Mouse (Mus musculus): ENCODE data around the gene Sfmbt1.

- no peak for TF ChIP-seq CTCF (IDR thresholded peaks at IDR 0.05; ENCODE audit: low read depth)
- no peak for TF ChIP-seq EP300 (IDR thresholded peaks at IDR 0.05; ENCODE audit: low read depth)
Observed at GRCm38 (mm10) chr14:30735810-30736209, 21.2 kb downstream of the Sfmbt1 start.
